Mouse (Mus musculus) bone marrow macrophage, adult 2 months (primary cell): ENCODE results near the gene Ankrd13b.

Source experiments
- CTCF ChIP-seq: IDR thresholded peaks from 2 replicates; pipeline ENCODE4 v1.5.1; 2012; ENCODE audit warnings: low read depth, mild to moderate bottlenecking, low read length, moderate library complexity
- POLR2A ChIP-seq: IDR thresholded peaks from 2 replicates; pipeline ENCODE4 v1.6.1; 2012; ENCODE audit warnings: mild to moderate bottlenecking, low read depth, low read length, borderline replicate concordance

- no peak for TF ChIP-seq POLR2A
- TF ChIP-seq CTCF: no peak
Measured at GRCm38 (mm10) chr11:77471407-77471806, 18.1 kb downstream of the Ankrd13b start.
